Mouse (Mus musculus) ES-Bruce4 (cell line): ENCODE measurements around the gene Pheta2.

Experiments
- EP300 ChIP-seq: IDR thresholded peaks from 2 replicates; pipeline ENCODE4 v1.6.1; 2011; ENCODE audit warnings: low read depth, low read length; ENCODE audit not compliant: insufficient read depth
- POLR2A ChIP-seq: IDR thresholded peaks from one replicate; pipeline ENCODE4 v1.8.1; 2011; ENCODE audit warnings: low read length; ENCODE audit not compliant: insufficient read depth

- TF ChIP-seq EP300 (no peak), POLR2A (no peak)
These were observed 41.9 kb downstream of the Pheta2 start for GRCm38 (mm10) chr15:82380714-82381062.
